Mouse (Mus musculus) liver, adult 2 months (tissue): Measurements from ENCODE around the gene Gm15737.

Source experiments
- CTCF ChIP-seq: fragments of 200-500 bp; IDR thresholded peaks from 2 replicates; pipeline ENCODE4 v1.5.1; 2011; ENCODE audit warnings: low read depth, low read length, control low read depth
- POLR2A ChIP-seq: fragments of 200-500 bp; IDR thresholded peaks from 2 replicates; pipeline ENCODE4 v1.6.1; 2011; ENCODE audit warnings: low read length, control low read depth; ENCODE audit not compliant: insufficient read depth; ENCODE audit errors: extremely low read depth

DNA sequence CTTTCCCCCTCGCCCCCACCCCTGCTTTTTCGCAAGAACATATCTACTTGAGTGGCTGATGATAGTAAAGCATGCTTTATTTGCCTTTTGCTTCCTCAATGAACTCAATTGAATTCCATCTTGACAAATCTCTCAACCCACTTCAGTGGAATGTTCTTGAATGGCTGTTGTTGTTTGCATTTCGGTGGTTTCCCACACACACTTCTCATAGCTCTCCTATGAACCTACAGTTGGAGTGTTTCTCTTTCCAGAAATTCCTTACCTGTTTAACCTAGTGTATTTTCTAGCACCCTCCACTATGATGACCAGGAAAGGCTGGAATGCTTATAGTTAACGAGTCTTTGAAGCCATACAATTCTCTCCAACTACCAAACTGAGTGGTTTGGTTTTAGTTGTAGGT is 14.3 kb upstream of the Gm15737 start:
- TF ChIP-seq CTCF (no peak), POLR2A (no peak)
